Mouse (Mus musculus) heart, postnatal 4 days (tissue): ENCODE measurements around the gene Cfap99. TPM values are rescaled to one million over a fixed set of nuclear protein-coding genes. Genes with fewer than 3 reads are reported as not detected.

Source experiments
- DNase-seq: peaks from one replicate; pipeline ENCODE4 v3.0.0; 2021
- total RNA-seq, 2 experiments: library from RNA; stranded (reverse); gene quantifications; 2 replicates each; pipeline ENCODE4 v1.2.3; 2021

The Cfap99 gene
- total RNA-seq, 2 experiments from 2014 or later, result not detected

DNA sequence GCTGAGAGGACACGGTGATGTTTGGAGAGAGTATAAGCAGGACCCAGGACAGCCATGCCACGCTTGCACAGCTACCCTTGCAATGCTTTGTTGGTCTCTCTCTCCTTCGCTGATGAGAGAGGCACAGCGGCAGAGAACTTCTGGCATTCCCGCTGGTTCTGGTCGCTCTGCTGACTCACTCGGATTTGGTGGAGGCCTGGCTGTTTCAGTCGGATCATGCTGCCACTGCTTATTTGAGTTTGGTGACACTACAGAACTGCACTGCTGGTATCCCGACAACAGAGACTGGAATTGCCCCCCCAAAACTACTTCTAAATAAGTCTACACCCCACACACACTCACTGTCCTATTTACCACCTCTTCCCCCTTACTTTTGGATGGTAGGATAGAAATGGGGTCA, 9.2 kb upstream of the Cfap99 start:
- no peak for DNase-seq

DNA sequence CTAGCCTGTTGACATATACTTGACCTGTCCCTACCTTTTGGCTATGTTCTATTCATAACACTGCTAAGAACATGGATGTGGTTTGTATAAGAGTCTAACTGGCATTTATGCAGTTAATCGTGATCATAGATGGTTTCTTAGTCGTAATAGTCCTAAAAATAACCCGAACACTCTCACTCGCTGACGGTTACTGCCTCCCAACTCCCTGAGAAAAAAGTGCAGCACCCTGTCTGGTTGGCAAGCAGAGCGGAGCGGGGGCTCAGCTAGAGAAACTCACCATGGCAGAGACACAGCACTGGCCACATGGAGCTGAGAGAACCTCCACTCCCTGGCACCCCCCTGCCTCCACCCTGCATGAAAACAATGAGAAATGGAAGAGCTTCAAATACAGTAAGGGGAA, 7.4 kb upstream of the Cfap99 start:
- DNase-seq, result peak; percentile 35

DNA sequence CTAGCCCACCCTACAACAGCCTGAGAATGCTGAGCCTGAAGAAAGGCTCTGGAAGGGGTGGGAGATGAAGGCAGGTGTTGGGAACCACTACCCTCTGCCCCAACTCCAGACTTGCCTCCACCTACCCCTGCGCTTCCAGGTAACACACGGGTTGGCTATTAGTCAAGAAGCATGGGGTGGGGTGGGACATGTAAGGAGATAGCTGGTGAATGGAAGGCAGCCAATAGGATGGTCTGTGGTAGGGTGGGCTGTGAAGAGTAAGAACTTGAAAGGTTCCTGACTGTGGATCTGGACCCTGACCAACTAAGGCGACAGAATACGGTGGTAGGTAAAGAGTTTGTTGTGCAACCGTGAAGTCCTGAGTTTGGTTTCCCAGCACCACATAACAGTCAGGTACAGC, 5.0 kb upstream of the Cfap99 start:
- DNase-seq, result no peak

DNA sequence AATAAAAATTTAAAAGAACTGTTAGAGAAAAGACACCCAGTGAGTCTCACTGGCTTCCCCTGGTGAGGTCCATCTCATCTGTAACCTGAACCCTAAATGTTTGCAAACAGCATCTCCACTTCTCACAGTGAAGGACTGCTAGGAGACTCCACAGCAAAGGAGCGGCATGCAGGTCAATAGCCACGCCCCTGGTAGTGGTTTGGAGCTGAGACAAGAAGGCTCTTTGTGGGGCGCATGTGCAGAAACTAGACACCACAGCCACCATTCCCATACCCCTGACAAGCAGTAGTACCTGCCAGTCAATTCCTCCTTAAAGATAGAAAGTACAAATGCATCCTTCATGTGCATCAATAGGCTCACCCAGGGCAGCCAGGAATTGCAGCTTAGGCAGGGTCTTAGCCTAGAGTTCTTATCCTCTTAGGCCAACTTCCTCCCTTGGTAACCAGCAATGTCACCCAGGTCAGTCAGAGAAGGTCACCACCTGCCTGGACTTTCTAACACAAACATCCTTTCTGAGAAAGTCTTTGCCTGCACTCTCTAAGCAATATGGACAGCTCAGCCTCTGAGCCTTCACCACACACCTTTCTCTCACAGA, 4.1 kb upstream of the Cfap99 start:
- DNase-seq, result no peak

DNA sequence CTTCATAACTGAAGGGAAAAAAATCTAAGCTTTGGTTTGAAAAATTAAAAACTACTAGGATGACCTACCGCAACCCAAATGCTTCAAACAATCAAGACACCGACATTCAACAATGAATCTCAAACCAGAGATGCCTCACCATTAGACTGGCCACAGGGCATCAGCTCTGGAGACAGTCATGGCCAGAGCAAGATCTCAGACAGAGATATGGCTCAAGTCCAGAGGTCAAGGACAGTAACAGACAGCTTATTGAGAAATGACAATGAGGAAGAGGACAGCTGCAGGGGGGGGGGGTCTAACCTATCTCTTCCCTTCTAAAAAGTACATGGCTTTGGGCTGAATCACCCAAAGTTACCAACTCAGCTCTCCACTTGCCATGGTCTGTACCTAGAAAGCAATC, 3.1 kb upstream of the Cfap99 start:
- no peak for DNase-seq

DNA sequence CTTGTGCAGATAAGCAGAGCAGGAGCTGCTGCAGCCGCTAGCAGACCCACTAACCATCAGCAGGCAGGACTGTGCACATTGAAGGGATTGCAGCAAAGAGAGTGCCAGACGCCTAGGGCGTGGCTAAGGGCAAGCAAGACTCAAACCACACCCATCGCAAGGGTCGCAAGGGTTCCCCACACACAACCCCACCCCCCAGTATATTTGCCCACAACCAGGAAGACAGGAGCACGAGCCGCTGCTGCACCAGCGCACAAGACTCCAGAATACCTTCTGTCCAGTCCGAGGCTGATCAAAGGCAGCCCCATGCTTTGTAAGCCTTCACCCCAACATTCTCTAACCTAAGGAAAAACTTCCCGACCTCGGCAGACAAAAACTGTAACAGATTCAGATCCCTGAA, 1.9 kb upstream of the Cfap99 start:
- no peak for DNase-seq

DNA sequence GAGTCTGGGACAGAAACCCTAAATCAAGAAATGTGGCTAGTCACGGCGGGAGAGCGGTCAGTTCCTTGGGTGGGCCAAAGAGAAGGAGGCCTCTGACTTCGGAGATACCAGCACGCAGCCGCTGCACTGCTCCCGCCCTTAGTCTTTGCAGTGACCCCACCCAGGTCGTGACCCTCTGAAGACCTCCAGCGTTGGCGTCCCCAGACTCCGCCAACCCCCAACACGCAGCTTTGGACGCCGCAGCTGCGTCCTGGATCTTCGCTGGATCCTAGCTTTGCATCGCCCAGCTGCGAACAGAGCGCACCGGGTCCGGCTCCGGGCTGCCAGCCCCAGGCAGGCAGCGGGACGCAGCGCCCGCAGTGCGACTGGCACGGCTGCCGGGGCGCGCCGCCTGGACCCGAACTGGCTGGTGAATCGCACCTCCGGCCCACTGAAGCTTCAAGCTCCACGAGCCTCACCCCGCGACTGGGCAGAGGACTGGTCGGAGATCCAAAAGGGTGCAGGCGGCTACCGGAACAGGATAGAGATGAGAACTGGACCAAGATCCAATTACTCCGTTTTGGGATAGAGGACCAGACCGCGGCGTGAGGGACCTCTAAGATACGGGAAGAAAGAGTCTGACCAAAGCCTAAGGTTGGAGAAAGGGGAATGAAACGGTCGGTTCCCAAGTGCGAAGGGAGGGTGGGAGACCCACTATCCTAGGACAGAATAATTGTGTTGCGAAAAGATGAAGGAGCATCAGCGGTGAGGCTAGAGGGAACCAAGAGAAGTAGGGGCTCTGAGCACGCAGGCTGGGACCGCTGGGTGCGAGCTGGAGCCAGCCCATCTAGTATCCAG, 1.2 kb upstream of the Cfap99 start:
- DNase-seq, result peak; percentile 23

DNA sequence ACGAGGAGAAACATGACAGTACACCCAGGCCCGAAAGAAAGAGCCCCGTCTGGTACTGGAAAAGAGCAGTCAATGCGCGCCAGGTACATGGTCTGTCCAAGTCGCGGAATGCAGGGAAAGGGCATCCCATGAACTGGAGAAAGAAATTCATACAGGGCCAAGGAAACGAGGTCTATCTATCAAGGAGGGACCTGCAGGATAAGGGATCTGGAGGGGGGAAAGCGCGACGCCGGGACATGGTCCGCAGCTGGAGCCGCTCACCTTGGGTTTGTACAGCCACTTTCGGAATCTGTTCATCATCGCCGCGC, 608 bp upstream of the Cfap99 start:
- no peak for DNase-seq

DNA sequence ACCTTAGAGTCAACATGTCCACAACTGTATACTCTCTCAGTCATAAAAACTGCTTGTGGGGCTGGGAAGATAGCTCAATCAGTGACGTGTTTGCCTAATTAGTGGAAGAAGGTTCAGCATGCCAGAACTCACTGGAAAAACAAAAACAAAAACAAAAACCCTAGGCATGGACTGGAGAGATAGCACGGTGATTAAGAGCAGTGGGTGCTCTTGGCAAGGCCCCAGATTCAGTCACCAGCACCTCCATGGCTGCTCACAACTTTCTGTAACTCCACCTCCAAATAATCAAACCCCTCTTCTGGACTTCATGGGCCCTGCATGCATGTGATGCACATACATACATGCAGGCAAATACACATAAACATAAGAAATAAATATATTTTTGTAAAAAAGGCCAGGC, 886 bp downstream of the Cfap99 start:
- no peak for DNase-seq

DNA sequence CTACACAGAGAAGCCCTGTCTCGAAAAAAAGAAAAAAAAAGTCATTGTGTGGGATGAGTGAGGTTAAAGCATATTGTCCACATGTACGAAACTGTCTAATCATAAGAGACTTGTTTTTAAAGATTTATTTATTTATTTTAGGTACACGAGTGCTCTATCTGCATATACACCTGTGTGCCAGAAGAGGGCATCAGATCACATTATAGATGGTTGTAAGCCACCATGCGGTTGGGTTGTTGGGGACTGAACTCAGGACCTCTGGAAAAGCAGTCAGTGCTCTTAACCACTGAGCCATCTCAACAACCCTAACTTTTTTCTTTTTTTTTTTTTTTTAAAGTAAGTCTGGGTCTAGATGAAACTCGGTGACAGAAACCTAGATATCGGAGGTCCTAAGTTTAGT, 5.0 kb downstream of the Cfap99 start:
- no peak for DNase-seq

DNA sequence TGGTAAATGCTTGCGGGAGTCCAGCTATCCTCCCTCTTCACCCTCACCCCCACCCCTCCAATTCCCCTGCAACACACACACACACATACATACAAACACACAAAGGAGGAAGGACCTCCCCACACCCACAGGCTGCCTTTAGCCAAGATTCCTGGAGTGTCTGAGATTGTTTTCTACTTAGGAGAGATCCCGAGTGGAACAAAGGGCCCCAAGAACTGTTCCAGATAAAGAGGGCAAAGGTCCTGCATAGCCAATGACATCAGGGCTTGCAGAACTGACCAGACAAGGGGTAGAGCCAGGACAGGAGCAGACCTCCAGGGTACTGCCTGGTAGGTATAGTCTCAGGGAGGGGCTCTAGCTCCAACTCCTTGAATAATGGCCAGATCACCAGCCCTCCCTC, 6.3 kb downstream of the Cfap99 start:
- DNase-seq, result peak; percentile 30

DNA sequence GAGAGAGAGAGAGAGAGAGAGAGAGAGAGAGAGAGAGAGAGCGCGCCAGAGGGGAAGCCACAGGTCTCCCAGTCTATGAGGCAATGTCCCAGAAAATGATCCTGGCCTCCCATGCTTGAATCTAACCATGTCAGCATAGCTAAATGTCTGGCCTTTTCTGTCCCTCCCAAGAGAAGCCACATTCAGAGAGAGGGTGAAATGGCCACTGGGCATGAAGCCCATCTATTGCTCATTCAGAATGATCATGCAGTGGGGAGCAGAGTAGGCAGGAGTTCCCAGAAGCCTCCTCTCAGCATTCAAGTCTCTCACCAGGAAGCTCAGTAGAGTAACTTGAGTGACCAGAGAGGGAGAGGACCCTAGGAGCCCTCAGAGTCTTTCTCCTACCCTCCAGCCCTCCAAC, 6.7 kb downstream of the Cfap99 start:
- DNase-seq, result peak; percentile 30

DNA sequence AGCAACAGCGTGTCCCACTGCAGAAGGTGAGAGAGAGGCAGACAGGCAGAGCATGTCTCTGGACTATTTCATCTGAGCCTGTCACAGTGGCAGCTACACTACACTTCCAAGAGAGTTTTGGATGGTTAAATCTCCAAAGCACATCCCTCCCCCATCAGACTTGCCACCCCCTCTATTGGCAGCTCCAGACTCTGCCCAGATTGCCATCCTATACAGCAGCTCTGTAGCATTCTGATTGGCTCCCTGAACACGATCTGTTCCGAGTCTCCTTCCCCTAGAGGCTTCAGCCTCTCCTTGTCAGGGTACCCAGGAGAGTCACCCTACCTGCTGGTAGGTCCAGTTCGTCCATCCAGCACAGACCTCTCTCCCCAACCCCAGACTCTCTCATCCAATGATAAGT, 9.7 kb downstream of the Cfap99 start:
- DNase-seq, result no peak

DNA sequence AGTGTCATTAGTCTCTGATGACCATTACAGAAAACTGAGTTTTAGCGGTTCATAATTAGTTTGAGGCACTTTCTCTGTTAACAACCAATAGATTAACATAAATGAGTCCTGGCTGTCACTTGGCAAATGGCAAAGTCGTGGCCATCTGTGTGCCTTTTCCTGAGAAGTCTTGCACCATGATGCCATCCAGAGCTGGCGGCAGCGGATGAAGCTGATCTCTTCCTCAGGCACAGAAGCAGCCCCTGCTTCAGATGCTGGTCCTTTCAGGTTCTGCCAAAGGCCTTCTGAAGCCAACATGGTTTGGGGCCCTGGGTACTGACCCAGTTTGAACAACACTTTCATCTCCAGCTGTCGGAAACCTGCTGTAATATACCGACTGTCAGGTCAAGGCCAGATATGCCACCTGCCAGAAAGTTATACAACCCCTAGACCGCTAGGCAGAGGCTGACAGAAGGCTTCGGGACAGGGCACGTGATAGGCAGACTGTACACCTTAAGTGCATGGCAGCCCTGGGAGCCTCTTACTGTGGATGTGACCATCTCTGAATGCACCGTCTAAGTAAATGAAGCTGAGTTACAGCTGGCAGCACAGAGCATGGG, 10.6 kb downstream of the Cfap99 start:
- DNase-seq, result no peak

DNA sequence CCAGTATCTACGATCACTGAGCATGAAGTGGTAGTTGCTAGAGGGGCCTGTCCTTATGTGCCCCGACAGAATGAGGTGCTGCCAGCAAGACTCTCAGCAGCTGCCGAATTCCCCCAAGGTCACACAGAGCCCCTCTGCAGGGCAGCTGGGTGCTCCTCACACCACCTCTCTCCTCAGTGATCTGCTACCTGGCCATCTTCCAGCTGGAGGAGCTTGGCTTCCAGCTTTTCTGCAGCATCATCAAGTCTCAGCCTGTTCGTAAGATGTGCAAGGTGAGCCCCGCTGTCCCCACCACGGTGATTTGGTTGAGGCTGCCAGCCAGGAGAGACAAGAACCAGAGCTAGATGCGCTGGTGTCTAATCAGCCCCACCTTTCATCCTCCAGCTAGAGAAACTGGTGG, 14.0 kb downstream of the Cfap99 start:
- DNase-seq, result no peak

DNA sequence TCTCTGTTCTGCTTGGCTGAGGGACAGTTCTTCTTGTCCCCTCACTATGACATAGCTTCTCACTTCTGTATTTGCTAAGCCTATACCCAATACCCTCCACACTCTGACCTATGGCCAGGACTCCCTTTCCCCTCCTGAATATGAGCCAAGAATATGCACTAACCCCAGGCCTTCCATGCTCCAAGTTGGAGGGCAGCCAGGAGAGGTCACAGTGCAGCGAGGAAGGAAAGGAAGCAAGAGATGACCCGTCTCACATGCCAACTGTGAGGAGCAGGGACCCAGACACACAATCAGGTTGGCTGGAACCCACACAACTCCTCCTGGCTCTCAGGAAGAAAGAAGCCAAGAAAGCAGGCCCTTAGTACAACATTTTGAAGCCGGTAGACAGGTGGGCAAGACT, 20.6 kb downstream of the Cfap99 start:
- no peak for DNase-seq

DNA sequence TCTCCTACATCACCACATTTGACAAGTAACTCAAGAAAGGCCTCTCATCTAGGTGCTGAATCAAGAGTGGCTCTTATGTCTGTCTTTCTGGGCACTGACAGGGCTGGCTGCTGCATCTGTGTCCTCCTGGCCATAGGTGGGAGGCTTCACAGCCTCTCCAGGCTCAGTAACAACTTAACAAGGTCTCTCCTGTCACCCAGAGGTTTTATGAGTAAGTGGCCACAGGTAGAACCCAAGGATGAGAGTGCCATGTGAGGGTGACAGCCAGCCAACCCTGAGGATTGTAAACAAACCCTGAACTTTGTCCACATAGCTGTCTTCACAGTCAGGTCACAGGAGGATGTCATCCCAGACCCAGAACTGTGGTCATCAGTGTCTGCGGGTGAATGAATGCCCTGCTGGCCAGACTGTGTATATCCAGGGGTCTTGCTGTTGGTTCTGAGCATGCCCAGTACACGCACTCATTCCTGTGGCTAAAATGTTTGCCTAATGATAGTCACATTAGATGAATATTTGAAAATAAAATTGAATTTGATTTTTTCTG, 31.2 kb downstream of the Cfap99 start:
- no peak for DNase-seq

DNA sequence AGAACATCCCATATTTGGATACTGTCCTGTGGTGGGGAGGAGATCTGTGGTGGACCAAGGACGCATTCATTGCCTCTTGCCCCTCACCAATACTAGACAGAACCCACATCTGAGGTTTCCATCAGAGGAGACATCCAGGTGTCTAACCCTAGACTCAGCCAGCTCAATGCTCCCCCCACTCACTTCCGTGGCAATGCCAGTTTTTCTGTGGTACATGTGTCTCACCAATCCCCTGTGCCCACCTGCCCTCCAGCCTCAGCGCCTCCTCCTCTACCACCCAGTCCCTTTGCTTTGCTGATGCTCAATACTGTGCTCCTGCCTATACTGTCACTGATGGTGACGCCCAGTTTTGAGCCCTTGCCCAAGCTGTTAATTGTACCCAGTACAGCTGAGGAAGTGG, 32.8 kb downstream of the Cfap99 start:
- no peak for DNase-seq

DNA sequence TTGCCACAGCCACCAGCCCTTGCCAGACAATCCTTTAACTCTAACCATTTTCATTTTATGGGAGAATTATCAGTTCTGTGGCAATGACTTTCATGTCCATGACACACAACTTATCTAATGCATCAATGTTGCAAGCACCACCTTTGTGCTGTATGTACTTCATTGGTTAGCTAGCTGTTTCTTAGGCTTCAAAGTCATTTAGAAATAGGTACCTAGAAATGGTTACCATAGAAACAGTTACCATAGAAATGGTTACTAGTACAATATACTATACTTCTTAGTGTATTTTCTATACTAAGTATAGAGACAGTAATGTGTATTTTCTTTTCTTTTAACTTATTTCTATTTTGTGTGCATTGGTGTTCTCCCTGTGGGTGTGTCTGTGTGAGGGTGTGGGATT, 36.9 kb downstream of the Cfap99 start:
- no peak for DNase-seq

DNA sequence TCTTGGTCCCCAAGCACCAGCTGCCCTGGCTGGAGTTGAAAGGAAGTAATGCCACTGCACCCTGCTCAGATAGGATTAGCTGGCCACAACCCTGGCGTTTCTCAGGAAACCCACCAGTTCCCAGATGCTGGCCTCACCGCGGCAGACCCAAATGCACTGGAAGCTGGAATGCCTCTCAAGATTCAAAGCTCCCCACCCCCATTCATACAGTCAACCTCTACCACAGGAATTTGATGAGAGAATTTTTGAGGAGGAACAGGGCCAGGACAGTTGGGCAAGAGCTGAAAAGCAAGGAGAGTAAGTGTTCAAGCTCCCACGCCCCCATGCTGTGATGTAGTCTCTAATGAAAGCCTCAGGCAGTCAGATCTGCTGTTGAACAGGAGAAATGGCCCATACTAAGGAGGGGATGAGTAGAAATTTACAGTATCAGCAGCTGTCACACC, 37.9 kb downstream of the Cfap99 start:
- DNase-seq, result no peak

DNA sequence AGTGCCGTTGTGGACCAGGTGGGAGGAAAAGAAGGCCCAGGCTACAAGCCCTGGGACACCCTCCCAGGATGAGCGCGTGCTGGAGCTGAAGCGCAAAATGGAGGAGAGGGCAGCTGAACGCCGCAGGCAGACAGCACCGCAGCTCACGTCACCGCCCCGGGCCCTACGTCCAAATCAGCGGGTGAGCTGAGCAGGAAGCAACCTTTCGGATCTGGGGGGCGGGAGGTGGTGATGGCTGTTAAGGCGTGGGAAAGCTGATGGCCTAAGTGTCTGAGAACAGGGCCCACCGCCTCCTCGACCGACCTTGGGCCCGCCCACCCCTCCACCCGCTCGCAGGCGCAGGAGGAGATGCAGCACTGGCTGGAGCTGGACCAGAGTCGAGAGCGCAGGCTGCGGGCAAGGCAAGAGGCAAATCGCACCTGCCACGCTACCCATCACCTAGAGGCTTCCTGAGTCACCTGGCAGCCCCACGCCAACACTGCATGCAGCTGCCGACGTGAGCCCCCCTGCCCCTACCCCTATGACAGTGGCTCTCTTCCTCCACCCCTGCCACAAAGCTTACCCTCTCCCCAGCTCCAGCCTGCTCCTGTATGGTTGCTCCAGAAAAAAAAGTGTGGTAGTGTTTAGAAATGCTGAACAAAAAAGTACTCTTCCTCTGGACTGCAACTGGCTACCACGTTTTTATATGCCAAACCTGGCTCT, 38.6 kb downstream of the Cfap99 start:
- peak; percentile 44 for DNase-seq

DNA sequence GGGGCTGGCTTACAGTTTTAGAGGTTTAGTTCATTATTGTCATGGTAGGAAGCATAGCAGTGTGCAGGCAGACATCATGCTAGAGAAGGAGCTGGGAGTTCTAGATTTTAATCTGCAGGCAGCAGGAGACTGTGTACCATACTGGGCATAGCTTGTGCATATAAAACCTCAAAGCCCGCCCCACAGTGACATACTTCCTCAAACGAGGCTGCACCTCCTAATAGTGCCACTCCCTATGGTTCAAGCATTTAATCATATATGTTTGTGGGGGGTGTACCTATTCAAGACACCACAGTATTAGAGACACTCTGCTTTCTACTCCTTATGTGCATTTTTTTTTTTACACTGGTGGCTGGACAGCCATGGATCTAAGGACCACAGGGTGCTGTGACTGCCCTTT, 41.7 kb downstream of the Cfap99 start:
- DNase-seq, result no peak

DNA sequence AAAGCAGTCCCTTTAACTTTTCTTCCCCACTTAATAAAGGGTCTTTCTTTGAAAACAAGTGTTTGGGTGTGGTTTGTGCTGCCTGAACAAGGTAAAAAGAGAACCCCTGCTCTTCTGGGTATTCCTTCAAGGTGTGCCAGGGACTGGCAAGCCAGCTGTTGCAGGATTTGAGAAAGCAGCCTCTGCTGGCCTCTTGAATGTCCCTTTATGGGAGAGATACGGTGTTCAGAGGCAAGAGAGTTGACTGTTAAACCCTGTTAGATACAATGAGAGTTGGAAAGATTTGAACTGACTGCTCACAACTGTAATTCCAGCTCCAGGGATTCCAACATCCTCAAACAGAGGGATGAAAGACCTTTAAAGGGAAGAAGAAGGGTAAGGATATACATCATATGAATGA, 45.7 kb downstream of the Cfap99 start:
- no peak for DNase-seq
